Mouse (Mus musculus) CH12.LX (cell line): Measurements from ENCODE around the gene March1. TPM values are rescaled to one million over a fixed set of nuclear protein-coding genes. Genes with fewer than 3 reads are reported as not detected.

ENCODE experiments used
- DNase-seq: peaks from one replicate; pipeline ENCODE4 v3.0.0-alpha.2; 2013; ENCODE audit errors: extremely low read depth
- H3K27ac ChIP-seq: 2 replicates; pipeline ENCODE4 v1.5.1; 2012; ENCODE audit warnings: low read depth, mild to moderate bottlenecking, control low read depth, moderate library complexity; ENCODE audit not compliant: insufficient read depth
- H3K27me3 ChIP-seq: replicated peaks from 2 replicates; pipeline ENCODE3; 2012; ENCODE audit warnings: inconsistent platforms
- H3K36me3 ChIP-seq, 2 experiments: replicated peaks in 1 of 2; 2 replicates each; pipeline versions ENCODE3 to v1.6.1; 2012; ENCODE audit warnings: inconsistent platforms in 1 of 2, low read length in 1 of 2, mild to moderate bottlenecking in 1 of 2, mixed read lengths in 1 of 2, moderate library complexity in 1 of 2; ENCODE audit not compliant: control insufficient read depth in 1 of 2, insufficient read depth in 1 of 2
- H3K4me1 ChIP-seq, 2 experiments: 2 replicates each; pipeline ENCODE4 v1.6.1; 2012; ENCODE audit warnings: inconsistent platforms in 1 of 2, moderate library complexity in 1 of 2; ENCODE audit not compliant: insufficient read depth in 2 of 2, control insufficient read depth in 1 of 2
- H3K4me2 ChIP-seq: 2 replicates; pipeline ENCODE4 v1.6.1; 2012; ENCODE audit warnings: low read depth, mild to moderate bottlenecking, control low read depth; ENCODE audit not compliant: poor library complexity, insufficient read depth, severe bottlenecking
- H3K4me3 ChIP-seq, 3 experiments: fragments of 150-350 bp in 1 of 3; sonication (generic) in 1 of 3; replicated peaks in 1 of 3; 2 replicates each; pipeline versions ENCODE3 to v1.5.1; 2011 to 2012; ENCODE audit warnings: low read depth in 2 of 3, low read length in 2 of 3, mild to moderate bottlenecking in 2 of 3, moderate library complexity in 2 of 3, control low read depth in 1 of 3, improper control_type of control experiment in 1 of 3, inconsistent platforms in 1 of 3, mixed read lengths in 1 of 3; ENCODE audit not compliant: poor library complexity in 1 of 3
- H3K79me2 ChIP-seq: replicated peaks from 2 replicates; pipeline ENCODE4 v1.6.1; 2012; ENCODE audit warnings: mild to moderate bottlenecking, moderate library complexity; ENCODE audit not compliant: control insufficient read depth, poor library complexity, insufficient read depth, severe bottlenecking; ENCODE audit errors: extremely low read depth
- H3K9ac ChIP-seq: 2 replicates; pipeline ENCODE4 v1.6.1; 2012; ENCODE audit warnings: low read depth, mild to moderate bottlenecking, control low read depth, moderate library complexity; ENCODE audit not compliant: insufficient read depth
- H3K9me3 ChIP-seq: replicated peaks from 2 replicates; pipeline ENCODE3; 2012; ENCODE audit warnings: low read length, inconsistent platforms, mixed read lengths
- CHD2 ChIP-seq: IDR thresholded peaks from 2 replicates; pipeline ENCODE4 v1.6.1; 2011; ENCODE audit warnings: low read length, improper control_type of control experiment
- ELF1 ChIP-seq: IDR thresholded peaks from 2 replicates; pipeline ENCODE4 v1.6.1; 2014; ENCODE audit warnings: low read depth, mild to moderate bottlenecking, inconsistent platforms, low read length, improper control_type of control experiment
- EP300 ChIP-seq: IDR thresholded peaks from 2 replicates; pipeline ENCODE4 v1.6.1; 2011; ENCODE audit warnings: low read length, improper control_type of control experiment
- ETS1 ChIP-seq: conservative IDR thresholded peaks from 2 replicates; pipeline ENCODE4 v1.6.1; 2012; ENCODE audit warnings: low read depth, mild to moderate bottlenecking, inconsistent platforms, low read length, improper control_type of control experiment, moderate library complexity
- IRF4 ChIP-seq: IDR thresholded peaks from 2 replicates; pipeline ENCODE4 v1.6.1; 2014; ENCODE audit warnings: low read depth, mild to moderate bottlenecking, inconsistent platforms, low read length, improper control_type of control experiment
- JUN ChIP-seq: IDR thresholded peaks from 2 replicates; pipeline ENCODE4 v1.6.1; 2011; ENCODE audit warnings: low read depth, mild to moderate bottlenecking, low read length, improper control_type of control experiment, moderate library complexity; ENCODE audit not compliant: insufficient read depth
- JUND ChIP-seq: conservative IDR thresholded peaks from 2 replicates; pipeline ENCODE4 v1.6.1; 2011; ENCODE audit warnings: low read depth, low read length, improper control_type of control experiment
- KAT2A ChIP-seq: IDR thresholded peaks from 2 replicates; pipeline ENCODE4 v1.6.1; 2012; ENCODE audit warnings: low read length, improper control_type of control experiment, inconsistent platforms; ENCODE audit not compliant: insufficient replicate concordance
- MAX ChIP-seq: IDR thresholded peaks from 2 replicates; pipeline ENCODE4 v1.6.1; 2011; ENCODE audit warnings: low read length, improper control_type of control experiment
- MAZ ChIP-seq: IDR thresholded peaks from 2 replicates; pipeline ENCODE4 v1.6.1; 2012; ENCODE audit warnings: low read depth, mild to moderate bottlenecking, inconsistent platforms, low read length, improper control_type of control experiment, moderate library complexity
- MEF2A ChIP-seq: IDR thresholded peaks from 2 replicates; pipeline ENCODE4 v1.6.1; 2014; ENCODE audit warnings: low read depth, mild to moderate bottlenecking, inconsistent platforms, low read length, improper control_type of control experiment, borderline replicate concordance
- MXI1 ChIP-seq: IDR thresholded peaks from 2 replicates; pipeline ENCODE4 v1.6.1; 2011; ENCODE audit warnings: mild to moderate bottlenecking, low read depth, low read length, improper control_type of control experiment
- MYC ChIP-seq: IDR thresholded peaks from 2 replicates; pipeline ENCODE4 v1.6.1; 2011; ENCODE audit warnings: low read depth, mild to moderate bottlenecking, improper control_type of control experiment, low read length
- NELFE ChIP-seq: IDR thresholded peaks from 2 replicates; pipeline ENCODE4 v1.6.1; 2011; ENCODE audit warnings: low read depth, low read length, improper control_type of control experiment
- PAX5 ChIP-seq: IDR thresholded peaks from 2 replicates; pipeline ENCODE4 v1.6.1; 2012; ENCODE audit warnings: low read length, inconsistent platforms, mixed read lengths
- POLR2A ChIP-seq: IDR thresholded peaks from 2 replicates; pipeline ENCODE4 v1.6.1; 2011; ENCODE audit warnings: low read depth, mild to moderate bottlenecking, improper control_type of control experiment, low read length
- RCOR1 ChIP-seq: conservative IDR thresholded peaks from 2 replicates; pipeline ENCODE4 v1.6.1; 2012; ENCODE audit warnings: low read depth, mild to moderate bottlenecking, inconsistent platforms, low read length, improper control_type of control experiment
- TBP ChIP-seq: conservative IDR thresholded peaks from 2 replicates; pipeline ENCODE4 v1.6.1; 2011; ENCODE audit warnings: low read depth, low read length, improper control_type of control experiment
- TCF12 ChIP-seq: IDR thresholded peaks from 2 replicates; pipeline ENCODE4 v1.6.1; 2014; ENCODE audit warnings: low read depth, mild to moderate bottlenecking, inconsistent platforms, low read length, improper control_type of control experiment
- UBTF ChIP-seq: IDR thresholded peaks from 2 replicates; pipeline ENCODE4 v1.6.1; 2012; ENCODE audit warnings: low read depth, mild to moderate bottlenecking, inconsistent platforms, low read length, improper control_type of control experiment, moderate library complexity
- USF1 ChIP-seq: IDR thresholded peaks from 2 replicates; pipeline ENCODE4 v1.6.1; 2014; ENCODE audit warnings: low read depth, mild to moderate bottlenecking, inconsistent platforms, low read length, improper control_type of control experiment
- USF2 ChIP-seq: conservative IDR thresholded peaks from 2 replicates; pipeline ENCODE4 v1.6.1; 2011; ENCODE audit warnings: low read depth, low read length, improper control_type of control experiment
- ZKSCAN1 ChIP-seq: IDR thresholded peaks from 2 replicates; pipeline ENCODE4 v1.6.1; 2012; ENCODE audit warnings: low read depth, inconsistent platforms, low read length, improper control_type of control experiment, borderline replicate concordance
- dilution Hi-C: fragments of 300-500 bp; cut with MboI; formaldehyde crosslinking; loops from 2 replicates; pipeline ENCODE4 v1.14.3; 2020; ENCODE audit warnings: low sequenced_read_pairs; ENCODE audit not compliant: extremely low pct_unique_long_range_greater_than_20kb, extremely low pct_ligation_motif_present
- in situ Hi-C: fragments of 300-500 bp; cut with MboI; formaldehyde crosslinking; loops from 3 replicates; pipeline ENCODE4 v1.14.3; 2019; ENCODE audit warnings: low sequenced_read_pairs, low pct_ligation_motif_present, low pct_unique_long_range_greater_than_20kb, mixed read lengths
- polyA plus RNA-seq: library from polyadenylated mRNA; unstranded; fragments of >175 nt; gene quantifications from 2 replicates; pipeline ENCODE4 v1.2.1, GENCODE M21; 2012; ENCODE audit warnings: low read depth; ENCODE audit not compliant: insufficient read length
- total RNA-seq, 2 experiments: library from RNA; depleted of rRNA; stranded (reverse); fragments of 300-350 nt in 1 of 2; fragments of >200 nt in 1 of 2; gene quantifications; 2 replicates each; pipeline ENCODE4 v1.2.3; 2012 to 2014

The March1 gene
- total and polyA plus RNA-seq, 3 experiments: 0.16 to 0.21 TPM; not detected in 1

DNA sequence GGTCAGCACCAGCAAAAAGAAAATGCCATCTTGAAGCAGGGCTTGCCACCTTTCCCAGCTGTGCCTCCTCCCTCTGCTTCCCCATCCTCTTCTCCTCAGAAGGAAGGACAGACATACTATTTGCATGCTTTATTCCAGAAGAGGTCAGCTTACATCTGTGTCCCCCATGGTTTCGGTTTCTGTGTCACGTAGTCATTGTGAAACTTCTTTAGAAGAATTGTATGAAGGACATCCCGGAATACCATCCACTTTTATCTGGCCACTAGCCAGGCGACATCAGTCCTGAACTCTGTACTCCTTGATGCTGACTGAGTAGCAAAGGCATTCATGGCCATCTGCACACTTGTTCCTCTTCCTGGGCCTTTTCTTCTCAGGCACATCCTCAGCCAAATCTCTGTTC is 820.8 kb downstream of the March1 start:
- Histone ChIP-seq H3K4me1 (peaks cover 6 to 28% of the 10 kb centered on the region in 2 experiments), H3K4me2 (peak overlapping the region; percentile 59), H3K27ac (no peak overlapping the region), H3K27me3 (no peaks in the 10 kb centered on the region), H3K9me3 (no peaks in the 10 kb centered on the region), H3K9ac (0 out of 2 replicates have a peak overlapping the region, but pooled peaks have one; percentile 6), H3K4me3 (peak overlapping the region in 1 of 3 experiments; percentile 11), H3K79me2 (no peaks in the 10 kb centered on the region), H3K36me3 (no peaks in the 10 kb centered on the region)
- peak; percentile 24 for DNase-seq
- in situ Hi-C loops: loop anchor here (5.0 to 25.0 kb wide), 2 partner anchors 116 to 1276 kb away; no protein-coding TSS in a partner anchor
- dilution Hi-C loops: no loop called here
- TF ChIP-seq EP300 (peak; percentile 79), NELFE (no peak), UBTF (no peak), RCOR1 (peak; percentile 81), PAX5 (no peak), KAT2A (no peak), USF2 (no peak), MXI1 (no peak), TCF12 (peak; percentile 49; the same call in 1 of the 2 replicates), USF1 (no peak), MAX (no peak), IRF4 (peak; percentile 90), ETS1 (peak; percentile 51; the same call in 1 of the 2 replicates), MYC (no peak), MEF2A (no peak), JUN (peak; percentile 39; the same call in 1 of the 2 replicates), JUND (0 out of 2 replicates have a peak, but pooled peaks have one; percentile 42), MAZ (no peak), TBP (no peak), ZKSCAN1 (no peak), POLR2A (no peak), CHD2 (peak; percentile 37; the same call in 1 of the 2 replicates), ELF1 (no peak)
